Mouse (Mus musculus) bone marrow macrophage, adult 2 months (primary cell): ENCODE measurements around the gene Crip1. TPM values are rescaled to one million over a fixed set of nuclear protein-coding genes. Genes with fewer than 3 reads are reported as not detected.

Experiments used
- H3K27ac ChIP-seq: 2 replicates; pipeline ENCODE4 v1.5.1; 2012; ENCODE audit warnings: low read depth, low read length; ENCODE audit not compliant: insufficient read depth
- H3K4me1 ChIP-seq: 2 replicates; pipeline ENCODE4 v1.6.1; 2012; ENCODE audit warnings: low read length; ENCODE audit not compliant: control insufficient read depth, insufficient read depth
- H3K4me3 ChIP-seq: 2 replicates; pipeline ENCODE4 v1.5.1; 2012; ENCODE audit warnings: mild to moderate bottlenecking, low read length, moderate library complexity; ENCODE audit not compliant: insufficient read depth
- CTCF ChIP-seq: IDR thresholded peaks from 2 replicates; pipeline ENCODE4 v1.5.1; 2012; ENCODE audit warnings: low read depth, mild to moderate bottlenecking, low read length, moderate library complexity
- POLR2A ChIP-seq: IDR thresholded peaks from 2 replicates; pipeline ENCODE4 v1.6.1; 2012; ENCODE audit warnings: mild to moderate bottlenecking, low read depth, low read length, borderline replicate concordance
- polyA plus RNA-seq: library from polyadenylated mRNA; stranded (reverse); fragments of >200 nt; gene quantifications from 2 replicates; pipeline ENCODE4 v1.2.4, GENCODE M21; 2012; ENCODE audit not compliant: missing spikeins, insufficient read depth, insufficient read length

Gene Crip1
- polyA plus RNA-seq, 1 experiment, result 582 TPM

- Histone ChIP-seq H3K4me3 (no peak overlapping the region), H3K27ac (no peak overlapping the region), H3K4me1 (no peaks in the 10 kb centered on the region)
- TF ChIP-seq POLR2A (no peak), CTCF (no peak)
Measured at GRCm38 (mm10) chr12:113131601-113132000, 14.5 kb upstream of the Crip1 start.

GRCm38 (mm10) chr12:113132567-113132966, 13.5 kb upstream of the Crip1 start:
- H3K4me3 ChIP-seq, result no peak overlapping the region
- H3K27ac ChIP-seq, result no peak overlapping the region
- TF ChIP-seq CTCF (no peak), POLR2A (no peak)
- H3K4me1 ChIP-seq, result no peaks in the 10 kb centered on the region

GRCm38 (mm10) chr12:113133260-113133659, 12.9 kb upstream of the Crip1 start:
- Histone ChIP-seq H3K4me1 (no peaks in the 10 kb centered on the region), H3K4me3 (no peak overlapping the region), H3K27ac (no peak overlapping the region)
- TF ChIP-seq CTCF (no peak), POLR2A (no peak)

GRCm38 (mm10) chr12:113133861-113134403, 12.2 kb upstream of the Crip1 start:
- no peaks in the 10 kb centered on the region for H3K4me1 ChIP-seq
- no peak overlapping the region for H3K27ac ChIP-seq
- no peak overlapping the region for H3K4me3 ChIP-seq
- TF ChIP-seq CTCF (no peak), POLR2A (no peak)

DNA sequence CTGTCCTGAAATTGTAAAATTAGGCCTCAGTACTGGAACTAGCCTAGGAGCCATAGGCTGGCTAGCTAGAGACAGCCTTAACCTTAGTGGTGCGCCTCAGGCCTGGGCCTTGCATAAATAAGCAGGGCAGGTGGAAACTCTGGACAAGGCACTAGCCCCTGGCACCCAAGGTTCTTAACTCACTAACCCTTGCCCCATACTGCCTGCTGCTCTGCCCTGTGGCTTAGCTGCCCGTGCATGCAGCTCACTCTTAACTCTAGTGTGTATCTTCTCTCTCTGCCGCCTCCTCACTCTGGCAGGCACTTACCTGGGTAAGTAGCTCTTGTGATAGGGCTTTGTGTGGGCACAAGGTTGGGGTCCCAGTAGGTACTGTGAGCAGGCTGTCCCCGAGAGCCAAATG, 11.6 kb upstream of the Crip1 start:
- Histone ChIP-seq H3K4me1 (no peaks in the 10 kb centered on the region), H3K4me3 (no peak overlapping the region), H3K27ac (no peak overlapping the region)
- TF ChIP-seq CTCF, result no peak
- TF ChIP-seq POLR2A, result no peak

GRCm38 (mm10) chr12:113135401-113135800, 10.7 kb upstream of the Crip1 start:
- H3K4me1 ChIP-seq, result no peaks in the 10 kb centered on the region
- no peak overlapping the region for H3K4me3 ChIP-seq
- no peak overlapping the region for H3K27ac ChIP-seq
- TF ChIP-seq CTCF (no peak), POLR2A (no peak)

GRCm38 (mm10) chr12:113136492-113137020, 9.6 kb upstream of the Crip1 start:
- H3K4me1 ChIP-seq, result 0 out of 2 replicates have a peak, but pooled peaks cover 2% of the 10 kb centered on the region
- H3K4me3 ChIP-seq, result no peak overlapping the region
- TF ChIP-seq POLR2A, result no peak
- no peak for TF ChIP-seq CTCF
- H3K27ac ChIP-seq, result no peak overlapping the region

- H3K4me1 ChIP-seq, result 0 out of 2 replicates have a peak, but pooled peaks cover 2% of the 10 kb centered on the region
- H3K27ac ChIP-seq, result no peak overlapping the region
- no peak overlapping the region for H3K4me3 ChIP-seq
- no peak for TF ChIP-seq CTCF
- TF ChIP-seq POLR2A, result no peak
Measured at GRCm38 (mm10) chr12:113137260-113138213, 8.6 kb upstream of the Crip1 start.

DNA sequence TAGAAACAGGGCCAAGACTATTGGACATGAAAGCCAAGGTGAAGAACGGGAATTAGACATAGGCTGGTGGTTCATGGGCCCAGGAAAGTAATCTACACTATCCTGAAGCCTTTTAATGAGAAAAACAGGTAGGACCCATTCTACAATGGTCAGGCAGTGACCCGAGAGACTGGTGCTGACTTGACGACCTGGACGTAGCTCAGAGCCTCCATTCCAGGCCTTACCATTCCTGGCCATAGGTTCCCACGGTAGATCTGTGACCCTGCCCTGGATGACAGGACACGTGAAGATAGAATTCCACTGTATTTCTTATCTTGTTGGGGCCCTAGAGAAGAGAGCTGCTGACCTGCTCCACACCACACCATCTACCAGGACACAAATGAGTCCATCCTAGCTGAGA, 7.8 kb upstream of the Crip1 start:
- 0 out of 2 replicates have a peak, but pooled peaks cover 2% of the 10 kb centered on the region for H3K4me1 ChIP-seq

More for the DNA sequence above, 7.8 kb upstream of the Crip1 start:
- H3K27ac ChIP-seq, result no peak overlapping the region
- H3K4me3 ChIP-seq, result no peak overlapping the region
- TF ChIP-seq POLR2A (no peak), CTCF (no peak)
